Mouse (Mus musculus) E14TG2a.4 (cell line): ENCODE data around the gene Lgals4.
"Not testable (repeated sequence)": the region's sequence is repeated elsewhere in the genome, so short reads cannot be mapped to it uniquely, and the experiment has no call there.

Experiments used
- H3K27me3 ChIP-seq: 2 replicates; pipeline ENCODE4 v1.6.1; 2014; ENCODE audit warnings: low read length, control low read depth; ENCODE audit not compliant: insufficient read depth
- H3K36me3 ChIP-seq: 2 replicates; pipeline ENCODE4 v1.6.1; 2014; ENCODE audit warnings: low read length, control low read depth; ENCODE audit not compliant: insufficient read depth
- H3K4me1 ChIP-seq: replicated peaks from 2 replicates; pipeline ENCODE4 v1.6.1; 2014; ENCODE audit warnings: low read depth, low read length, control low read depth
- H3K4me3 ChIP-seq: replicated peaks from 2 replicates; pipeline ENCODE4 v1.5.1; 2014; ENCODE audit warnings: mild to moderate bottlenecking, low read length
- H3K9me3 ChIP-seq: 2 replicates; pipeline ENCODE4 v1.6.1; 2014; ENCODE audit warnings: low read length, control low read depth
- CTCF ChIP-seq: conservative IDR thresholded peaks from 2 replicates; pipeline ENCODE4 v1.5.1; 2014; ENCODE audit warnings: low read length
- NANOG ChIP-seq: IDR thresholded peaks from 2 replicates; pipeline ENCODE4 v1.6.1; 2014; ENCODE audit warnings: borderline replicate concordance, low read length, mixed read lengths
- POU5F1 ChIP-seq: IDR thresholded peaks from 2 replicates; pipeline ENCODE4 v1.6.1; 2014; ENCODE audit warnings: low read length, borderline replicate concordance

Gene Lgals4

DNA sequence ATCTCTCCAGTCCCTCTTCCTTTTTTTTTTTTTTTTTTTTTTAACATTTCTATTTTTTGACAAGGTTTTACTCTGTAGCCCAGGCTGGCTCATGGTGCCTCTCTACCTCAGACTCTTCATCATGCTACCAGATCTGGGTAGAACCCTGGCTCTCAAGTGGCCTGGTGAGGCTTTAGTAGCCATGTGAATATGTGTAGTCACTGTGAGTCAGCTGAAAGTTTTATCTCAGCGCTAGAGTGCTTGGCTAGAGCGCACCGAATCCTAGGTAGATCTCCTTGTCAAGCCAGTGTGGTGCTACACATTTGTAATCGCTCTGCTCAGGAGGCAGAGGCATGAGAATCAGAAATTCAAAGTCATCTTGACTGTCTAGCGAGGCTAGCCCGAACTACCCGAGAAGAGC lies 43.5 kb downstream of the Lgals4 start:
- no peak for TF ChIP-seq POU5F1
- no peak for TF ChIP-seq NANOG
- no peak for TF ChIP-seq CTCF
- Histone ChIP-seq H3K9me3 (no peaks in the 10 kb centered on the region), H3K4me1 (peaks cover 38% of the 10 kb centered on the region), H3K36me3 (no peaks in the 10 kb centered on the region), H3K27me3 (peaks cover 6% of the 10 kb centered on the region), H3K4me3 (no peak overlapping the region)

- Histone ChIP-seq H3K27me3 (peaks cover 10% of the 10 kb centered on the region), H3K9me3 (no peaks in the 10 kb centered on the region), H3K4me3 (no peak overlapping the region), H3K4me1 (peaks cover 45% of the 10 kb centered on the region), H3K36me3 (no peaks in the 10 kb centered on the region)
- TF ChIP-seq POU5F1 (no peak), NANOG (no peak), CTCF (no peak)
These were observed 44.2 kb downstream of the Lgals4 start for GRCm38 (mm10) chr7:28877856-28878255.

- Histone ChIP-seq H3K4me1 (peaks cover 53% of the 10 kb centered on the region), H3K36me3 (no peaks in the 10 kb centered on the region), H3K9me3 (no peaks in the 10 kb centered on the region), H3K4me3 (no peak overlapping the region), H3K27me3 (peaks cover 10% of the 10 kb centered on the region; the same call in 1 of the 2 replicates)
- TF ChIP-seq NANOG (no peak), CTCF (no peak), POU5F1 (no peak)
These were observed 46.0 kb downstream of the Lgals4 start for GRCm38 (mm10) chr7:28879606-28880005.

- peaks cover 53% of the 10 kb centered on the region for H3K4me1 ChIP-seq
- H3K4me3 ChIP-seq, result no peak overlapping the region
- H3K9me3 ChIP-seq, result no peaks in the 10 kb centered on the region
- TF ChIP-seq POU5F1 (no peak), NANOG (no peak), CTCF (no peak)
- H3K36me3 ChIP-seq, result no peaks in the 10 kb centered on the region
- peaks cover 19% of the 10 kb centered on the region for H3K27me3 ChIP-seq
These were observed 46.9 kb downstream of the Lgals4 start for GRCm38 (mm10) chr7:28880554-28880953.

DNA sequence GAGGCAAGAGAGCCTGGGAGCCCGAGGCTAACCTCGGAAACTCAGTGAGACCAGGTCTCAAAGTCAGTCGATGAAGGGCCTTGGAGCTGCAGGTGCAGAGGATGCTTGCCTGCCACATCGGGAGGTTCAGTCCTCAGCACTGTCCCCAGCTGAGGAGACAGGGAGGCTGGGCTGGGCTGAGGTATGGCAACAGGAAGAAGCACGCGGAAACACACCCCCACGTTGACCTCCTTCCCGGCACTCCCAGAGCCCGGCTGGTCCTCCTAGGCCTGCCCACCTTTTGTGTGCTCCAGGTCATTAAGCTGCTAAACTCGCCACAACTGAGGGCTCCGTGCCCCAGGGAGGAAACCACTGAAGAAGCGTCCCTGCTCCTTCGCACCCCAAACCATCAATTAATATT lies 47.5 kb downstream of the Lgals4 start, which contains the start of gene Capn12:
Capn12 (plus strand) TSS at position 224 of the 400 bp plus-strand sequence.
- peaks cover 54% of the 10 kb centered on the region for H3K4me1 ChIP-seq
- H3K4me3 ChIP-seq, result 0 out of 2 replicates have a peak within 1 kb of the TSS, but pooled peaks have one; percentile 20
- H3K9me3 ChIP-seq, result no peaks in the 10 kb centered on the region
- no peak for TF ChIP-seq POU5F1
- H3K27me3 ChIP-seq, result peaks cover 25% of the 10 kb centered on the region
- H3K36me3 ChIP-seq, result no peaks in the 10 kb centered on the region

- Histone ChIP-seq H3K27me3 (peaks cover 42% of the 10 kb centered on the region), H3K4me1 (peaks cover 60% of the 10 kb centered on the region), H3K9me3 (no peaks in the 10 kb centered on the region), H3K36me3 (no peaks in the 10 kb centered on the region), H3K4me3 (peak overlapping the region; percentile 27)
- TF ChIP-seq NANOG (no peak), CTCF (no peak), POU5F1 (no peak)
These were observed 49.4 kb downstream of the Lgals4 start for GRCm38 (mm10) chr7:28883039-28883438.

GRCm38 (mm10) chr7:28883704-28884103 lies 50.0 kb downstream of the Lgals4 start:
- Histone ChIP-seq H3K27me3 (peaks cover 48% of the 10 kb centered on the region), H3K4me1 (peaks cover 62% of the 10 kb centered on the region)
- H3K9me3 ChIP-seq, H3K36me3 ChIP-seq, H3K4me3 ChIP-seq: not testable (repeated sequence)

DNA sequence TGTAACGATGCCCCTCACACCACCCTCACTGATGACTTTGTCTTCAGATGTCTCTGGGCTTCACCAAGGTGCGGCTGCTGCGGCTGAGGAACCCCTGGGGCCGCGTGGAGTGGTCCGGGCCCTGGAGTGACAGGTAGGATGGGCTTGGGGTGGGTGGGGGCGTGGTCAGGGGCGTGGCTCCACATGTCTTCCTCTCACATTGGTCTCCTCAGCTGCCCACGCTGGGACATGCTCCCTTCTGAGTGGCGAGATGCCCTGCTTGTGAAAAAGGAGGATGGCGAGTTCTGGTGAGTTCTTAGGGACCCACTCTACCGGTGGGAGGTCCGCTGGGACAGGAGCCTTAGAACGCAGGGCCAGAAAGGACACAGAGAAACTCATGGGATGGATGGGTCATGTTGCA lies 52.8 kb downstream of the Lgals4 start:
- no peak overlapping the region for H3K4me3 ChIP-seq

GRCm38 (mm10) chr7:28888701-28889161 lies 55.1 kb downstream of the Lgals4 start:
- Histone ChIP-seq H3K4me3 (peak overlapping the region; percentile 78), H3K36me3 (peaks cover 40% of the 10 kb centered on the region), H3K4me1 (peaks cover 39% of the 10 kb centered on the region), H3K27me3 (peaks cover 47% of the 10 kb centered on the region), H3K9me3 (no peaks in the 10 kb centered on the region)
- TF ChIP-seq NANOG (no peak), POU5F1 (no peak), CTCF (no peak)

More for the DNA sequence above, 52.8 kb downstream of the Lgals4 start:
- TF ChIP-seq CTCF, result no peak
- no peak for TF ChIP-seq POU5F1
- TF ChIP-seq NANOG, result no peak
- Histone ChIP-seq H3K9me3 (no peaks in the 10 kb centered on the region), H3K27me3 (peaks cover 57% of the 10 kb centered on the region), H3K36me3 (peaks cover 17% of the 10 kb centered on the region), H3K4me1 (peaks cover 51% of the 10 kb centered on the region)
